Mouse (Mus musculus): ENCODE results near the gene Gm4981. TPM values are rescaled to one million over a fixed set of nuclear protein-coding genes. Genes with fewer than 3 reads are reported as not detected.

The Gm4981 gene
- polyA plus RNA-seq, 1 experiment from 2014 or later: not detected

- no peak overlapping the region for H3K4me3 ChIP-seq
- H3K27me3 ChIP-seq (replicated peaks): no peaks in the 10 kb centered on the region
- H3K9ac ChIP-seq: no peak overlapping the region
- no peak overlapping the region for H3K27ac ChIP-seq
- H3K9me3 ChIP-seq: no peaks in the 10 kb centered on the region
- no peaks in the 10 kb centered on the region for H3K4me1 ChIP-seq
- no peak for ATAC-seq (replicated peaks)
- H3K4me2 ChIP-seq: no peak overlapping the region
- WGBS: 80% methylated on average over 5 of the region's 5 CpGs
- H3K36me3 ChIP-seq (replicated peaks): no peaks in the 10 kb centered on the region
Measured at GRCm38 (mm10) chr10:58214934-58215333, 21.6 kb downstream of the Gm4981 start.

- no peaks in the 10 kb centered on the region for H3K36me3 ChIP-seq (replicated peaks)
- H3K9ac ChIP-seq: no peak overlapping the region
- no peak overlapping the region for H3K4me2 ChIP-seq
- no peak for ATAC-seq (replicated peaks)
- no peak overlapping the region for H3K4me3 ChIP-seq
- H3K27ac ChIP-seq: no peak overlapping the region
- H3K27me3 ChIP-seq (replicated peaks): no peaks in the 10 kb centered on the region
- no peaks in the 10 kb centered on the region for H3K9me3 ChIP-seq
- H3K4me1 ChIP-seq: no peaks in the 10 kb centered on the region
Measured at GRCm38 (mm10) chr10:58214497-58214896, 22.0 kb downstream of the Gm4981 start.

DNA sequence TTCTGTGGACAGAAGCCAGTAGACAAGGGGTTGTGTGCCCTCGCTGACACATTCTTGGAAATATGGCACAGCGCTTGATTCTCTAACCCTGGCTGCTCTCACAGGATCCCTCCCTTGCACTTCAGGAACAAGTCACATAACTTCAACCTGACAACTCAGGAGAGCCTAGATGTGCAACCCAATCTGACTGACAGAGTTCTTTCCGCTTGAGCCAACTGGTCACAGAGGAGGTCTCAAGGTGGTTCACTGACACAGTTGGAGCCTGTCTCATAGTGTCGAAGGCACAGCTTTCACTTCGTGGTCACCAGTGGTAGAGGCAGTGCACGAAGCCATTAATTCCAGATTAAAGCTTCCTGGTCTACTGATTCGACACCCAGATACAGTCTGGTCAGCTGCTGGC is 24.3 kb downstream of the Gm4981 start:
- no peak overlapping the region for H3K4me3 ChIP-seq
- WGBS: 81% methylated on average over 7 of the region's 7 CpGs
- no peak overlapping the region for H3K27ac ChIP-seq
- no peaks in the 10 kb centered on the region for H3K36me3 ChIP-seq (replicated peaks)
- H3K27me3 ChIP-seq (replicated peaks): no peaks in the 10 kb centered on the region
- ATAC-seq (replicated peaks): no peak
- H3K4me1 ChIP-seq: no peaks in the 10 kb centered on the region
- H3K9ac ChIP-seq: no peak overlapping the region
- H3K4me2 ChIP-seq: no peak overlapping the region
- H3K9me3 ChIP-seq: no peaks in the 10 kb centered on the region

GRCm38 (mm10) chr10:58211213-58211612 is 25.3 kb downstream of the Gm4981 start:
- Histone ChIP-seq H3K27ac (no peak overlapping the region), H3K4me2 (no peak overlapping the region), H3K36me3 (replicated peaks) (no peaks in the 10 kb centered on the region), H3K9ac (no peak overlapping the region), H3K4me1 (no peaks in the 10 kb centered on the region), H3K9me3 (no peaks in the 10 kb centered on the region), H3K4me3 (no peak overlapping the region), H3K27me3 (replicated peaks) (no peaks in the 10 kb centered on the region)
- ATAC-seq (replicated peaks): no peak
- WGBS: 93% methylated on average over 2 of the region's 2 CpGs

DNA sequence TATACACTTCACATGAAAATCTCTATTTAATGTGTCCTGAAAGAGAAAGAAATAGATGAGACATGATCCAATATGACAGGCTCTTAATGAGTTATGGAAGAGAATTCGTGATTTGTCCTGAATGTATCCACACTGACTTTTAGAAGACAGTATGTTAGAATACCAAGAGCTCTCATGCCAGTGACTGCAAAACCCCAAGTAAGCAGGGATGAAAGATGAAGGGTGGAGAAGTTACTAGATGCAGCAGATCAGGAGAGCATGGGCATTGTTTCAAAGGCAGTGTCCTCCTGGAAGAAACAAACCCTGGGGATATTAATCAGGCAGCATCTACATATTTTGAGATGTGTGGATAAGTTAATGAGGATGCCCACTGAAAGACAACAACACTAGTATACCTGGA is 26.0 kb downstream of the Gm4981 start:
- Histone ChIP-seq H3K27ac (no peak overlapping the region), H3K4me2 (no peak overlapping the region), H3K36me3 (replicated peaks) (no peaks in the 10 kb centered on the region)

DNA sequence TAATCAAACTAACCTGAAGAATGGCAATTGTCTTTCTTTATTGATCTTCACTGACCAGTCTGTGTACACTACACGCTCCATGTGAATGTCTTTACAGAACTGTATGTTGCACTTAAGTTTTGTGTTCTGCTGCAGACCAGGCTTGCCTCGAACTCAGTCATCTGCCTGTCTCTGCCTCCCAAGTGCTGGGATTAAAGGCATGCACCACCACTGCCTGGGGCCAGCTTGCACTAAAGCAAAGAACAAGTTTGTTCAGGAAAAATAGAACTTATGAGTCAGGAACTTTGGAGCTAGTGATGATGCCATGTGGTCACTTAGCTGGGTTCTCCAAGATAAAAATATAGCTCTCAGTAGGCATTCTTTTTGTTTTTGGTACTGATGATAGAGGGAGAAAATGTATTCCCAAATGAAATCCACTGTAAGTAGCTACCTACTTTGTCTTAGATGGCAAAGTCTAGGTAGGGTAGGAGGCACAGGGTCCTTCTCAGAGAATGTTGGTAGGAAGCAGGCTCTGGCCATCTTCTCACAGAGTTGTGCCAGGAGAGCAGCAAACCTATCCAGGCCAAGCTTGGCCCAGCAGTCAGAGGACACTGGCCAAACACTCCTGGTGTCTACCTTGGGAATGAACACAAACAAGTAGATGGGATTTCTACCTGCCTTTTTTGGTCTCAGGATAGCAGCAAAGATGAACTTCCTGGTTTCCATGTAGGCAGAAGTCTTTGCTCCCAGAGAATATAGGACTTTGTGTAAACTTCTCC is 26.6 kb downstream of the Gm4981 start:
- no peaks in the 10 kb centered on the region for H3K4me1 ChIP-seq
- no peaks in the 10 kb centered on the region for H3K36me3 ChIP-seq (replicated peaks)
- no peak overlapping the region for H3K9ac ChIP-seq
- no peak for ATAC-seq (replicated peaks)
- WGBS: 75% methylated on average over 2 of the region's 2 CpGs
- H3K4me2 ChIP-seq: no peak overlapping the region
- H3K27ac ChIP-seq: no peak overlapping the region
- no peaks in the 10 kb centered on the region for H3K9me3 ChIP-seq
- no peaks in the 10 kb centered on the region for H3K27me3 ChIP-seq (replicated peaks)
- H3K4me3 ChIP-seq: no peak overlapping the region

More for the DNA sequence above, 26.0 kb downstream of the Gm4981 start:
- Histone ChIP-seq H3K27me3 (replicated peaks) (no peaks in the 10 kb centered on the region), H3K4me1 (no peaks in the 10 kb centered on the region), H3K9me3 (no peaks in the 10 kb centered on the region), H3K4me3 (no peak overlapping the region), H3K9ac (no peak overlapping the region)
- no peak for ATAC-seq (replicated peaks)
- WGBS: 48% methylated on average over 1 of the region's 1 CpGs

DNA sequence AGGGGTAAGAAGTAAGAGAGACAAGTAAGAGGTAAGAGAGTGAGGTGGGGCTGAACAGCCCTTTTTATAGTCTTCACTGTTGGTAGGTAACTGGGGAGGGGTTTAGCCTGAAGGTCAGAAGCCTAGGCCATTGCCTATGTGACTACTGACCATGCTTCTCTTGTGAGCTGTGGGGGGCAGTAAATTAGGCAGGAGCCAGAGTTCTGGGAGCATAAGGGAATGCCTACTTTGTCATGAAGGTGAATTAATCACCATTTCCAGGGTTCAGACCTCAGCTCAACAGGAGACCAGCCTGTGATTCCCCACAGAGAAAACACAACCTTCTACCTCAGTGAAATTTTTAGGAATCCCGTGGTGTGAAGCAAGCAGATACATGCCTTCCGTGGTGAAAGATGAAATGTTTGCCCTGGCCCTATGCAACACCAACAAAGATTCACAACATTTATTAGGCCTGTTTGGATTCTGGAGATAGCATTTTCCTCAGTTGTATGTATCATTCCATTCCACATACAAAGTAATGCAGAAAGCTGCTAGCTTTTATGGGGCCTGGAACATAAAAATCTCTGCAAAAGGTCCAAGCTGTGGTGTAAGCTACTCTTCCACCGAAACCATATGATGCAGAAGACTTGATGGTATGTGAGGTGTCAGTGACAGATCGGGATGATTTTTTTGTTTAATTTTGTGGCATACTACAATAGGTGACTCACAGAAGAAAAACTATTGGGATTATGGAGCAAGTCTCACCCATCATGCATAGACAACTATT is 29.7 kb downstream of the Gm4981 start:
- Histone ChIP-seq H3K4me2 (no peak overlapping the region), H3K9me3 (no peaks in the 10 kb centered on the region), H3K9ac (no peak overlapping the region), H3K4me1 (no peaks in the 10 kb centered on the region), H3K27ac (no peak overlapping the region), H3K27me3 (replicated peaks) (no peaks in the 10 kb centered on the region), H3K4me3 (no peak overlapping the region), H3K36me3 (replicated peaks) (no peaks in the 10 kb centered on the region)
- ATAC-seq (replicated peaks): no peak
- 88% methylated on average over 4 of the region's 4 CpGs for WGBS

- Histone ChIP-seq H3K9ac (no peak overlapping the region), H3K9me3 (no peaks in the 10 kb centered on the region), H3K4me1 (no peaks in the 10 kb centered on the region), H3K27ac (no peak overlapping the region), H3K4me3 (no peak overlapping the region), H3K27me3 (replicated peaks) (no peaks in the 10 kb centered on the region), H3K4me2 (no peak overlapping the region), H3K36me3 (replicated peaks) (no peaks in the 10 kb centered on the region)
- ATAC-seq (replicated peaks): no peak
- 40% methylated on average over 1 of the region's 1 CpGs for WGBS
Measured at GRCm38 (mm10) chr10:58205986-58206385, 30.5 kb downstream of the Gm4981 start.

Other genes starting within 250 kb of the Gm4981 start
- not detected in 2 replicates for gene AW822073, start 11.8 kb downstream of the Gm4981 start, polyA plus RNA-seq (2015; fragmentation: Nextera tagmentation; extraction: Ambion mirVana)
- not detected in 2 replicates for gene Duxf3, start 4.0 kb downstream of the Gm4981 start, polyA plus RNA-seq (2015; fragmentation: Nextera tagmentation; extraction: Ambion mirVana)
- gene Gcc2, start 18.8 kb upstream of the Gm4981 start, polyA plus RNA-seq (2015; fragmentation: Nextera tagmentation; extraction: Ambion mirVana): 86.3 and 95.9 TPM in 2 replicates
- gene Lims1, start 86.8 kb upstream of the Gm4981 start, polyA plus RNA-seq (2015; fragmentation: Nextera tagmentation; extraction: Ambion mirVana): 52.6 and 54.6 TPM in 2 replicates
- gene Ranbp2, start 210.2 kb upstream of the Gm4981 start, polyA plus RNA-seq (2015; fragmentation: Nextera tagmentation; extraction: Ambion mirVana): 15.2 and 16.0 TPM in 2 replicates

All from midbrain, embryonic 15.5 days (tissue).